Mouse (Mus musculus) cortical plate, adult 2 months (tissue): ENCODE data around the gene Rpl34. TPM values are rescaled to one million over a fixed set of nuclear protein-coding genes. Genes with fewer than 3 reads are reported as not detected.

Source experiments
- H3K27ac ChIP-seq: fragments of 200-500 bp; 2 replicates; pipeline ENCODE4 v1.5.1; 2012; ENCODE audit warnings: low read length, control low read depth, inconsistent platforms; ENCODE audit not compliant: insufficient read depth
- H3K4me1 ChIP-seq: fragments of 200-500 bp; 2 replicates; pipeline ENCODE4 v1.6.1; 2011; ENCODE audit warnings: low read length; ENCODE audit not compliant: control insufficient read depth, insufficient read depth
- H3K4me3 ChIP-seq: fragments of 200-500 bp; 2 replicates; pipeline ENCODE4 v1.5.1; 2011; ENCODE audit warnings: mild to moderate bottlenecking, low read length, control low read depth; ENCODE audit not compliant: insufficient read depth
- CTCF ChIP-seq: fragments of 200-500 bp; IDR thresholded peaks from 2 replicates; pipeline ENCODE4 v1.5.1; 2011; ENCODE audit warnings: mild to moderate bottlenecking, control low read depth, low read length; ENCODE audit not compliant: insufficient read depth; ENCODE audit errors: extremely low read depth
- POLR2A ChIP-seq: fragments of 200-500 bp; IDR thresholded peaks from 2 replicates; pipeline ENCODE4 v1.6.1; 2011; ENCODE audit warnings: mild to moderate bottlenecking, low read length, control low read depth; ENCODE audit not compliant: insufficient read depth; ENCODE audit errors: extremely low read depth
- polyA plus RNA-seq: library from polyadenylated mRNA; depleted of rRNA; stranded (reverse); fragments of >200 nt; gene quantifications from 2 replicates; pipeline ENCODE4 v1.2.3, GENCODE M21; 2012

The Rpl34 gene
- polyA plus RNA-seq, 1 experiment, result 997 TPM

DNA sequence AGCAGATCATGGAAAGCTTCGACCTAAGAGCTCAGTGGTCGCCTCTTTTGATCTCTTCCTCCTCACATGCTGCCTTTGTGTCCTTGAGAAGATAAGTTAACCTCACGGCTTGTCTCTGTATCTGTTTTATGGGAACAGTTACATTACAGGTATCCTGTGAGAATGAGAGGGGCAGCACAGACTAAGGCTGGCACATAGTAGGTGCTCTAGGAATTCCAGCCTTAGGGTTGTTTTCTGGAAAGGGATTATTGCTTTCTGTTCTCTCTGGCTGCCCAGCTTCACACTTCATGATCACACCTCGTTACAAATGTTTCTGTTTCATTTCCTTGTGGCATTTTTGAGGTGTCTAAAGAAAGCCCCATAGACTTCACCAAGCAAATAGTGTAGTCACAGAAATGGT, 6.6 kb upstream of the Rpl34 start:
- Histone ChIP-seq H3K4me3 (no peak overlapping the region), H3K4me1 (no peaks in the 10 kb centered on the region), H3K27ac (no peak overlapping the region)
- TF ChIP-seq CTCF (no peak), POLR2A (no peak)

DNA sequence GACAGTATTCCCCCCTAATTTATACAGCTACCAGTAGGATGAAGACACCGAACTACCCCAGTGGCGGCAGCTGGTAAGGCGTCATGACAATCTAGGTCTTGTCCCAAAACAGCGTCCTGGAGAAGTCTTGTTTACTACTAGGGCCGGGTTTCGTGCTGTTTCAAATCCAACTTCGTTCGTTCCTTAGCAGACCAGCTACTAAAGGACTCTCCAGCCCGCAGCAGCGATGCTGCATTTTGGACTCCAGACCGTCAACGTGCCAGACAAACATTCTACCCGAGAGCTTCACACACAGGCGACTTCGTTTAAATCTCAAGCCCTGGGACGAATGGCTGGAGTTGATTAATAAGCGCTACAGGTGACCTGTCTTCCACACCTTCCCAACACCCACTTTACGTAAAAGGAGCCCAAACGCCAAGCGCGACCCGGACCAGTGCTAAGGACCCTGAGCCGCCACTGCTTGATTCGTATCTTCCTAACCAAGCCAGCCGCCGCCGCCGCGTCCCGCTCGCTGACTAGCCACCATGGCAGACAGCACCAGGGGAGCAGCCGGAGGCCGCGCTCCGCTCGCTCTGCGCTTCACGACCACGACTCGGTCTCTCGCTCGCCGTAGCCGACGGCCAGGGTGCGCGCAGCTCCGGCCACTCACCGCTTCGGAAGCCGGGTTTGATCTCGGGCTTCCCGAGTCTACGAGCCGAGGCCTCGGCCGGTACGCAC, 568 bp downstream of the Rpl34 start:
- no peak for TF ChIP-seq CTCF
- no peak for TF ChIP-seq POLR2A
- Histone ChIP-seq H3K4me3 (peak overlapping the region; percentile 71), H3K27ac (peak overlapping the region; percentile 48), H3K4me1 (peaks cover 1% of the 10 kb centered on the region; the same call in 1 of the 2 replicates)

DNA sequence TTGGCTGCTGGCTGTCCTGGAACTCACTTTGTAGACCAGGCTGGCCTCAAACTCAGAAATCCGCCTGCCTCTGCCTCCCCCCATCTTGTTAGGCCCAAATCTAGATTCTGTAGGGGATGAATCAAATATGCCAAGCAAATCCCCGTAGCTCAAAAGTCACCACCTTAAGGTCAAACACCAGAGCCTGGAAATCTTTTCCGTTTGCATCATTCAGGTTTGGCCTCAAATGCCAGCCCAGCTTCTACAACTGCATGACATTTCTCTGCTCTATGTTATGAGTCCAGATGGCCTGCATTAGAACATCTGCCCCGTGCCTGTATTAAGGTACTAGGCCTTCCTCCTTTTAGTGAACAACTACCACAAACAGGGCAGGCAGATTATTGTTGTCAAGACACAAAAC, 2.5 kb downstream of the Rpl34 start:
- Histone ChIP-seq H3K27ac (no peak overlapping the region), H3K4me3 (no peak overlapping the region), H3K4me1 (peaks cover 1% of the 10 kb centered on the region; the same call in 1 of the 2 replicates)
- TF ChIP-seq POLR2A (no peak), CTCF (no peak)

DNA sequence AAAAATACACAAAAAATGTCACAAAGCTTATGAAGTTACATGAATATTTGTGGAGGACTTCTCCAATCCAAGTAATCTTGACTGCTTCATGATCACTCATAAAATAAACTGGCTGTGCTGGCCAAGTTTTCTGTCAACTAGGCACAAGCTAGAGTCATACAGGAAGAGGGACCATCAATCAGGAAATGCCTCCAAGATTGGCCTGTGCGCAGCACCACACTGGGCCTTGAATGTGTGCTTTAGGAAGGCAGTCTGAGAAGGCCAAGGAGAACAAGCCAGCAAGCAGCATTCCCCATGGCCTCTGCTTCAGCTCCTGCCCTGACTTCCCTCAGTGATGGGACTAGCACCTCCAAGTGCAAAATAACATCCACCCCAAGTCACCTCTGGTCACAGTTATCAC, 3.2 kb downstream of the Rpl34 start:
- Histone ChIP-seq H3K27ac (no peak overlapping the region), H3K4me3 (no peak overlapping the region), H3K4me1 (peaks cover 1% of the 10 kb centered on the region; the same call in 1 of the 2 replicates)
- TF ChIP-seq POLR2A, result no peak
- TF ChIP-seq CTCF, result no peak

DNA sequence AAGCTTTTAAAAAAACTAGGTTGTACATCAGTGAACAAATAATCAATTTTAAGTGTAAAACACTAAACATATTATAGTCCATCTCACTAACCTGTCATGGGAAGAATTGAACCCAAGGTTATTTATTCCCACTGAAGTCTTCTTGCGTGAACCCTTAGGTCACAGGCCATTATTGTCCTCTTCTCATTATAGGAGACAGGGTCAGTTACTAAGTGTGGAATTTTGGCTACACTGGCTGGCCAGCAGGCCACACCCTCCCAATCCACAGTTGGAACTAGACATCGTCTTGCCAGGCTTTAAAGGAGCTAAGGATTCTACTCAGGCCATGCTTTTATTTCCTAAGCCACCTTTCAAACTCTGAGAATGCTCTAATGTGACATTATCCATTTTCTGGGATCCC, 4.5 kb downstream of the Rpl34 start:
- H3K4me1 ChIP-seq, result no peaks in the 10 kb centered on the region; the same call in 1 of the 2 replicates
- H3K27ac ChIP-seq, result no peak overlapping the region
- H3K4me3 ChIP-seq, result no peak overlapping the region
- no peak for TF ChIP-seq POLR2A
- no peak for TF ChIP-seq CTCF

DNA sequence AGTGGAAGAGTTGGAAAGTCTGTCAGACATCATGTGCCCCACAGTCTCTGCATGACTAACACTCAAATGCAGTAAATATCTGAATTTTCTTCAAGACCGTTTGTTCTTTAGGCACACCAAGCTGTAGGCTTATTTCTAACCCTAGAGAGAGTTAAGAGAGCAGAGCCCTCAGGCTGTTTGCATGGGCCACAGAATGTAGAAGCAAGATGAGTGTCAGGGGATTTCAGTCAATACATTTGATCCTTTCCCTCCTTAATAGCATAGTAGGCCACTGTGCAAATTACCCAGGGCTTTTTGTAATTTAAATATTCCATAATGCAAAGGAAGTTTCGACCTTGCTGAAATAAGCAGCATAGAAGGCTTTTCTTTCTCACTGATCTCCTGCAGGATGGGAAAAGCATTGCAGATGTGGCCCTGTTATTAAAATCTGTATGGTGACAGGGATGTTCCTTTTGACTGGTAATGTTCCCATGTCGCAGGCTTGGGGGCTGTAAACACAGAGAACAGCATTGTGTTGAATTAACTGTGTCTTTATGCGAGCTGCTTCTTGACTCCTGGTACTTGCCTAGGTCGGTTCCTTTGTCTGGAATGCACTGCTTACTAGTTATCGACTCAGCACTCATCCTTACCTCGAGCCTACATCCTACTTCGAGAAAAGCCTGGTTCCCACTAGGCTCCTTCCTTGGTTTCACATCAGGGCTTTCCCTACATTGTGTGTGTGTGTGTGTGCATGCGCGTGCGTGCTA, 7.3 kb downstream of the Rpl34 start:
- H3K4me3 ChIP-seq, result no peak overlapping the region
- TF ChIP-seq POLR2A, result no peak
- TF ChIP-seq CTCF, result no peak
- H3K4me1 ChIP-seq, result no peaks in the 10 kb centered on the region; the same call in 1 of the 2 replicates
- H3K27ac ChIP-seq, result no peak overlapping the region

DNA sequence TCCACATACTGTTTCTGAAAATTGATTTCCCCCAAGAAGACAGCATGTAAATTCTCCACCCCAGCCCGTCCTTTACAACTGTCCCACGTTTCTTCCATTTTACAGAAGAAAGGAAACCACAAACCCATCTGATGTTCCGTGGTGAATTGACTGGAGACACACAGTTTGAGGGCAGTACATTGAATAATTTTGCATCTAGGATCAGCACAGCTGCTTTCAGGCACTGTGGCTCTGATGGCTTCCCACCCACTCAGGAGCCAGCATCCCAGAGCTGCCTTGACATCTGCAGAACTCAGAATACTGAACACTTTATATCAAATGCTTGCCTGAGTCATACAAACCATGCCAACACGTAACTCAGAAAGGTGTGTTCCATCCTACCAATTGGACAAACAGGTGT, 10.0 kb downstream of the Rpl34 start:
- no peak overlapping the region for H3K27ac ChIP-seq
- no peak overlapping the region for H3K4me3 ChIP-seq
- no peaks in the 10 kb centered on the region for H3K4me1 ChIP-seq
- TF ChIP-seq CTCF (no peak), POLR2A (no peak)

DNA sequence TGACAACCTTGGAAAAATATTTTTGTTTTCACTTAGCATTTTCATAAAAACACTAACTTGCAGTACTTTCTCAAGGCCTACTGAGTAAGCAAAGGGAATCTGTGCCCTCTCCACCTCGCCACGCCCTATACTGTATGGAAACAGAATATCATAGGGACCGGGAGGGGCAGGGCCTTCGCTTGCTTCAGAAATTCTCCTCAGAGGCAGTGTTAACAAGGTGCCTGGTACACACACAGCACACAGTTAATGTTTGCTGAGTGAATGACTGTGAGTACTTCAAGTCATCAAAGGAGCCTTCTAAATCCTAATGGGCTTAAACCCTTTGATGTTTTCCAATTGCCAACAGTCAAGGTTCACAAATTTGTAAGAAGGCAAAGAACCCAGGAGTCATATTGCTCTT, 11.3 kb downstream of the Rpl34 start:
- H3K27ac ChIP-seq, result no peak overlapping the region
- no peak for TF ChIP-seq CTCF
- no peak for TF ChIP-seq POLR2A
- H3K4me3 ChIP-seq, result no peak overlapping the region
- H3K4me1 ChIP-seq, result no peaks in the 10 kb centered on the region

DNA sequence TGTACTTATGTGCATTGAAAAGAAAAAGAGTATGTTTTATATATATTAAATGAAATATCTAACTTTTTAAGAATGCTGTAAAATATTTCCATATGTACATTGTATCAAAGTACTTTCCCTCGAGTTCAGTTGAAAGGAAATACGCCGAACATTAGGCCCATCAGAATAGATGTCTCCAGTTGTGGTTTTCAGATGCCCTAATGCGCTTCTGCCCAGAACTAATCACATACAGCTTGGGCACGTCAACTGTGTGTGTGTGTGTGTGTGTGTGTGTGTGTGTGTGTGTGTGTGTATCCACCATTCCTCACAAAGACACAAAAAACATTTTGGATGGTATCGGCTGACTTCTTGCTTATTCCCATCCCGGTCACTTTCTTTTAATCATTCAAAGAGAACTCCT, 13.6 kb downstream of the Rpl34 start:
- no peak for TF ChIP-seq POLR2A
- no peak for TF ChIP-seq CTCF
- Histone ChIP-seq H3K27ac (no peak overlapping the region), H3K4me3 (no peak overlapping the region), H3K4me1 (no peaks in the 10 kb centered on the region)
